Mouse (Mus musculus) bone marrow, adult 2 months (tissue): ENCODE measurements around the gene AC134908.4. TPM values are rescaled to one million over a fixed set of nuclear protein-coding genes. Genes with fewer than 3 reads are reported as not detected.
A peak's percentile ranks its signal among the peaks of the same experiment; 100 is the strongest.

Experiments
- H3K27ac ChIP-seq: fragments of 200-500 bp; 2 replicates; pipeline ENCODE4 v1.5.1; 2012; ENCODE audit warnings: low read depth, mild to moderate bottlenecking, control low read depth, inconsistent platforms, low read length; ENCODE audit not compliant: control insufficient read depth, poor library complexity, insufficient read depth
- H3K4me1 ChIP-seq: fragments of 200-500 bp; 2 replicates; pipeline ENCODE4 v1.6.1; 2011; ENCODE audit warnings: low read length; ENCODE audit not compliant: control insufficient read depth, insufficient read depth
- H3K4me3 ChIP-seq: fragments of 200-500 bp; replicated peaks from 2 replicates; pipeline ENCODE3; 2011; ENCODE audit warnings: mild to moderate bottlenecking, low read depth, low read length, control low read depth; ENCODE audit not compliant: control insufficient read depth
- CTCF ChIP-seq: fragments of 200-500 bp; IDR thresholded peaks from 2 replicates; pipeline ENCODE4 v1.5.1; 2011; ENCODE audit warnings: low read length, control low read depth; ENCODE audit not compliant: control insufficient read depth, insufficient read depth
- POLR2A ChIP-seq: fragments of 200-500 bp; IDR thresholded peaks from 2 replicates; pipeline ENCODE4 v1.6.1; 2011; ENCODE audit warnings: low read depth, mild to moderate bottlenecking, control low read depth, low read length, borderline replicate concordance; ENCODE audit not compliant: control insufficient read depth
- WGBS: fragments of 180-500 bp; shearing (Covaris S2); methylation state at CpG from one replicate; pipeline ENCODE4 v1.1.7; 2018; 5-methylcytosine and 5-hydroxymethylcytosine counted together
- polyA plus RNA-seq: library from polyadenylated mRNA; stranded (reverse); fragments of >200 nt; gene quantifications from 2 replicates; pipeline ENCODE4 v1.2.4, GENCODE M21; 2011; ENCODE audit warnings: low replicate concordance; ENCODE audit not compliant: missing spikeins, insufficient read depth, insufficient read length

Gene AC134908.4
- polyA plus RNA-seq, 1 experiment: not detected

GRCm38 (mm10) chr17:25828712-25829557 lies 33.5 kb upstream of the AC134908.4 start, which contains the start of gene Jmjd8:
TSS of gene Jmjd8 (plus strand) at chr17:25828867.
- Histone ChIP-seq H3K4me1 (peaks cover 12% of the 10 kb centered on the region), H3K4me3 (peak within 1 kb of the TSS; percentile 80), H3K27ac (peak within 1 kb of the TSS; percentile 20; the same call in 1 of the 2 replicates)
- 1% methylated on average over 32 of the region's 32 CpGs for WGBS
- TF ChIP-seq CTCF (peak; percentile 30; the same call in 1 of the 2 replicates), POLR2A (peak; percentile 55; the same call in 1 of the 2 replicates)

GRCm38 (mm10) chr17:25828223-25828594 lies 32.8 kb upstream of the AC134908.4 start:
- WGBS: 85% methylated on average over 8 of the region's 8 CpGs
- H3K4me3 ChIP-seq: peak overlapping the region; percentile 80
- H3K27ac ChIP-seq: no peak overlapping the region
- no peak for TF ChIP-seq CTCF
- no peak for TF ChIP-seq POLR2A
- peaks cover 13% of the 10 kb centered on the region for H3K4me1 ChIP-seq

GRCm38 (mm10) chr17:25827546-25828222 lies 32.2 kb upstream of the AC134908.4 start:
- no peak for TF ChIP-seq CTCF
- no peak for TF ChIP-seq POLR2A
- H3K4me1 ChIP-seq: peaks cover 13% of the 10 kb centered on the region
- H3K27ac ChIP-seq: no peak overlapping the region
- H3K4me3 ChIP-seq: no peak overlapping the region
- WGBS: 92% methylated on average over 22 of the region's 22 CpGs

- 92% methylated on average over 13 of the region's 13 CpGs for WGBS
Measured at GRCm38 (mm10) chr17:25827011-25827410, 31.6 kb upstream of the AC134908.4 start.

GRCm38 (mm10) chr17:25825984-25826570 lies 30.6 kb upstream of the AC134908.4 start:
- Histone ChIP-seq H3K4me1 (peaks cover 10% of the 10 kb centered on the region), H3K4me3 (no peak overlapping the region), H3K27ac (no peak overlapping the region)
- WGBS: 92% methylated on average over 27 of the region's 27 CpGs
- TF ChIP-seq POLR2A: no peak
- no peak for TF ChIP-seq CTCF

More at GRCm38 (mm10) chr17:25827011-25827410, 31.6 kb upstream of the AC134908.4 start:
- Histone ChIP-seq H3K4me1 (peaks cover 13% of the 10 kb centered on the region), H3K4me3 (no peak overlapping the region), H3K27ac (no peak overlapping the region)
- TF ChIP-seq CTCF (no peak), POLR2A (no peak)

- Histone ChIP-seq H3K4me3 (no peak overlapping the region), H3K4me1 (peaks cover 10% of the 10 kb centered on the region), H3K27ac (no peak overlapping the region)
- TF ChIP-seq POLR2A: no peak
- TF ChIP-seq CTCF: no peak
- WGBS: 88% methylated on average over 6 of the region's 6 CpGs
Measured at GRCm38 (mm10) chr17:25825311-25825710, 29.9 kb upstream of the AC134908.4 start.

GRCm38 (mm10) chr17:25824362-25825142 lies 29.1 kb upstream of the AC134908.4 start:
- 78% methylated on average over 17 of the region's 17 CpGs for WGBS
- no peak for TF ChIP-seq CTCF
- TF ChIP-seq POLR2A: no peak
- peaks cover 10% of the 10 kb centered on the region for H3K4me1 ChIP-seq
- H3K27ac ChIP-seq: no peak overlapping the region
- peak overlapping the region; percentile 89 for H3K4me3 ChIP-seq
